Comparison of ENCODE assay signal across 12 mouse cellular contexts in genomic region chr1:52521436-52521993, GRCm38 (mm10). TPM values are rescaled to one million over a fixed set of nuclear protein-coding genes. Genes with fewer than 3 reads are reported as not detected.
DNase-seq lines count a peak whose midpoint lies in the region; ATAC-seq lines count a peak whose summit lies in the region.
"Had no signal": no experiment of that assay in that cellular context is flagged by ENCODE, and none has a peak within 500 bp of the region (broad histone marks: within the 10 kb centered on the region; RNA-seq: fewer than 3 reads in every experiment).

No protein-coding gene starts in this region.

- H3K4me2 ChIP-seq in hindbrain, embryonic 16.5 days (ENCODE audit: low read length): no peak overlapping the region
- H3K4me2 ChIP-seq in hindbrain, embryonic 14.5 days (replicated peaks): no peak overlapping the region
- H3K4me2 ChIP-seq: kidney, embryonic 15.5 days had no signal

- ATAC-seq in hindbrain, embryonic 16.5 days: peak; percentile 59; the same call in 1 of the 2 replicates
- no peak; the same call in 1 of the 2 replicates for ATAC-seq in hindbrain, embryonic 14.5 days (ENCODE audit: low FRiP score)
- ATAC-seq in hematopoietic stem cell, adult 5-6 weeks (replicated peaks in 1 of 2; ENCODE audit: insufficient read depth in 1 of 2, low FRiP score in 2 of 2, low TSS enrichment in 1 of 2, low read depth in 1 of 2, poor library complexity in 2 of 2, severe bottlenecking in 2 of 2): peak; percentile 29 to 49; a peak in 3 of 4 replicates

- no peak overlapping the region for H3K9ac ChIP-seq in hindbrain, embryonic 16.5 days (ENCODE audit: low read depth, low read length)
- H3K9ac ChIP-seq in hindbrain, embryonic 14.5 days: no peak overlapping the region
- H3K9ac ChIP-seq: kidney, embryonic 15.5 days had no signal

- WGBS in hindbrain, embryonic 16.5 days: 59% methylated on average over 8 of the region's 8 CpGs
- 63% methylated on average over 8 of the region's 8 CpGs for WGBS in hindbrain, embryonic 14.5 days

- no peak for DNase-seq in hindbrain, embryonic 14.5 days (ENCODE audit: low spot score)
- DNase-seq in cerebellum, adult 18-20 months: peak; percentile 93 to 95
- peak; percentile 52 for DNase-seq in right cerebral cortex, postnatal 14 days
- DNase-seq in embryo, embryonic 10 days (ENCODE audit: low spot score): no peak
- DNase-seq in kidney, adult 8-10 months: no peak
- no peak for DNase-seq in thymus, postnatal 10 days (ENCODE audit: low spot score in 2 of 2)
- DNase-seq: liver; thymus, postnatal 36 days had no signal

- no peaks in the 10 kb centered on the region for H3K36me3 ChIP-seq in hindbrain, embryonic 16.5 days (ENCODE audit: control insufficient read depth, insufficient read depth, low read length)
- H3K36me3 ChIP-seq in hindbrain, embryonic 14.5 days (replicated peaks; ENCODE audit: control insufficient read depth, insufficient read depth): no peaks in the 10 kb centered on the region
- H3K36me3 ChIP-seq: embryonic facial prominence, embryonic 10.5 days; kidney, embryonic 15.5 days had no signal

- H3K9me3 ChIP-seq in hindbrain, embryonic 16.5 days (ENCODE audit: control insufficient read depth, low read length): no peaks in the 10 kb centered on the region
- no peaks in the 10 kb centered on the region for H3K9me3 ChIP-seq in hindbrain, embryonic 14.5 days (ENCODE audit: control insufficient read depth, low read length)
- H3K9me3 ChIP-seq: embryonic facial prominence, embryonic 10.5 days; kidney, embryonic 15.5 days had no signal

- H3K27me3 ChIP-seq in hindbrain, embryonic 16.5 days (replicated peaks; ENCODE audit: control insufficient read depth, insufficient read depth, low read length): no peaks in the 10 kb centered on the region
- no peaks in the 10 kb centered on the region for H3K27me3 ChIP-seq in hindbrain, embryonic 14.5 days (ENCODE audit: control insufficient read depth, insufficient read depth, low read length)
- H3K27me3 ChIP-seq: kidney, embryonic 15.5 days had no signal

- no peak overlapping the region for H3K4me3 ChIP-seq in hindbrain, embryonic 16.5 days (ENCODE audit: low read length)
- H3K4me3 ChIP-seq in hindbrain, embryonic 14.5 days (replicated peaks; ENCODE audit: low read length): no peak overlapping the region
- H3K4me3 ChIP-seq: embryonic facial prominence, embryonic 10.5 days; kidney, embryonic 15.5 days had no signal

- no peak overlapping the region for H3K27ac ChIP-seq in hindbrain, embryonic 16.5 days (ENCODE audit: low read depth, low read length)
- no peak overlapping the region for H3K27ac ChIP-seq in hindbrain, embryonic 14.5 days
- H3K27ac ChIP-seq: embryonic facial prominence, embryonic 10.5 days; kidney, embryonic 15.5 days had no signal

- no peaks in the 10 kb centered on the region for H3K4me1 ChIP-seq in hindbrain, embryonic 16.5 days (ENCODE audit: control insufficient read depth, insufficient read depth, low read depth, low read length)
- 0 out of 2 replicates have a peak, but pooled peaks cover 3% of the 10 kb centered on the region for H3K4me1 ChIP-seq in hindbrain, embryonic 14.5 days (replicated peaks; ENCODE audit: control insufficient read depth, insufficient read depth, low read length)
- H3K4me1 ChIP-seq: kidney, embryonic 15.5 days had no signal

RNA-seq across cellular contexts. Expression of gene Nab1, which starts 21.0 kb away (rescaled TPM):
- polyA plus RNA-seq in hindbrain, embryonic 16.5 days (2015; fragmentation: Nextera tagmentation; extraction: Ambion mirVana): 8.0 and 9.0 TPM in 2 replicates
- 10.9 and 13.2 TPM in 2 replicates for polyA plus RNA-seq in hindbrain, embryonic 14.5 days (2014; fragmentation: Nextera tagmentation; extraction: Ambion mirVana)
- total RNA-seq in hematopoietic stem cell, adult 5-6 weeks (2017): 42.1 and 57.9 TPM in 2 replicates

Comparison
In these comparisons a context has a peak if more than half of its experiments do, and no peak if none do; other contexts are left out.
1. DNase-seq: peak in cerebellum, adult 18-20 months (2 of 2) and right cerebral cortex, postnatal 14 days (single experiment); none in hindbrain, embryonic 14.5 days (single experiment), embryo, embryonic 10 days (single experiment), kidney, adult 8-10 months (0 of 2) and thymus, postnatal 10 days (0 of 2).